Mouse (Mus musculus) heart, postnatal 4 days (tissue): Measurements from ENCODE around the gene Pcsk5. TPM values are rescaled to one million over a fixed set of nuclear protein-coding genes. Genes with fewer than 3 reads are reported as not detected.

Source experiments
- DNase-seq: peaks from one replicate; pipeline ENCODE4 v3.0.0; 2021
- total RNA-seq, 2 experiments: library from RNA; stranded (reverse); gene quantifications; 2 replicates each; pipeline ENCODE4 v1.2.3; 2021

Pcsk5 gene
- 1 to 10 TPM; 8.2 to 8.8 TPM for total RNA-seq

- peak; percentile 90 for DNase-seq
These were observed at the start of gene Pcsk5 for GRCm38 (mm10) chr19:17837471-17837859. Pcsk5 (minus strand) TSS chr19:17837632.

- DNase-seq = no peak
These were observed 38.4 kb upstream of the Pcsk5 start for GRCm38 (mm10) chr19:17875804-17876203.

- no peak for DNase-seq
These were observed 37.0 kb upstream of the Pcsk5 start for GRCm38 (mm10) chr19:17874388-17874787.

GRCm38 (mm10) chr19:17873755-17874154 is 36.3 kb upstream of the Pcsk5 start:
- DNase-seq = no peak

- no peak for DNase-seq
These were observed 29.0 kb upstream of the Pcsk5 start for GRCm38 (mm10) chr19:17866317-17866891.

- DNase-seq = no peak
These were observed 23.1 kb upstream of the Pcsk5 start for GRCm38 (mm10) chr19:17860351-17861014.

GRCm38 (mm10) chr19:17856741-17857140 is 19.3 kb upstream of the Pcsk5 start:
- DNase-seq = peak; percentile 9

- DNase-seq = no peak
These were observed 11.0 kb upstream of the Pcsk5 start for GRCm38 (mm10) chr19:17848417-17848816.

- no peak for DNase-seq
These were observed 8.5 kb upstream of the Pcsk5 start for GRCm38 (mm10) chr19:17845967-17846366.

GRCm38 (mm10) chr19:17841586-17841985 is 4.2 kb upstream of the Pcsk5 start:
- DNase-seq = no peak

GRCm38 (mm10) chr19:17839856-17840255 is 2.4 kb upstream of the Pcsk5 start:
- DNase-seq = peak; percentile 41

- peak; percentile 65 for DNase-seq
These were observed 614 bp downstream of the Pcsk5 start for GRCm38 (mm10) chr19:17836566-17837470.

GRCm38 (mm10) chr19:17835681-17836565 is 1.5 kb downstream of the Pcsk5 start:
- peak; percentile 51 for DNase-seq

- no peak for DNase-seq
These were observed 2.5 kb downstream of the Pcsk5 start for GRCm38 (mm10) chr19:17834894-17835293.

GRCm38 (mm10) chr19:17831376-17831775 is 6.1 kb downstream of the Pcsk5 start:
- DNase-seq = no peak

- no peak for DNase-seq
These were observed 9.0 kb downstream of the Pcsk5 start for GRCm38 (mm10) chr19:17828414-17828813.

GRCm38 (mm10) chr19:17826694-17827093 is 10.7 kb downstream of the Pcsk5 start:
- no peak for DNase-seq

GRCm38 (mm10) chr19:17820046-17820445 is 17.4 kb downstream of the Pcsk5 start:
- no peak for DNase-seq

- DNase-seq = no peak
These were observed 18.4 kb downstream of the Pcsk5 start for GRCm38 (mm10) chr19:17819081-17819480.

GRCm38 (mm10) chr19:17815062-17815461 is 22.4 kb downstream of the Pcsk5 start:
- DNase-seq = no peak

GRCm38 (mm10) chr19:17813449-17813990 is 23.9 kb downstream of the Pcsk5 start:
- no peak for DNase-seq

GRCm38 (mm10) chr19:17812661-17813060 is 24.8 kb downstream of the Pcsk5 start:
- no peak for DNase-seq
